Mouse (Mus musculus) frontal cortex, adult (tissue): ENCODE data around the gene Tbxas1.
A peak's percentile ranks its signal among the peaks of the same experiment; 100 is the strongest.

ENCODE experiments used
- ATAC-seq: cut with Nextera tagmentation; 2 replicates; pipeline ENCODE4 v1.9.2; 2017; ENCODE audit warnings: mild to moderate bottlenecking, moderate library complexity, mixed read lengths; ENCODE audit not compliant: low TSS enrichment

Tbxas1 gene

GRCm38 (mm10) chr6:38995774-38996173 lies 120.6 kb downstream of the Tbxas1 start:
- no peak for ATAC-seq

- no peak for ATAC-seq
Observed at GRCm38 (mm10) chr6:38997838-38998237, 122.6 kb downstream of the Tbxas1 start.

GRCm38 (mm10) chr6:39003126-39003525 lies 127.9 kb downstream of the Tbxas1 start:
- ATAC-seq: no peak

- ATAC-seq: no peak
Observed at GRCm38 (mm10) chr6:39004003-39004473, 128.8 kb downstream of the Tbxas1 start.

- ATAC-seq: no peak
Observed at GRCm38 (mm10) chr6:39005267-39005944, 130.2 kb downstream of the Tbxas1 start.

- peak; percentile 80 for ATAC-seq
Observed at GRCm38 (mm10) chr6:39005945-39006572, 130.9 kb downstream of the Tbxas1 start.

- no peak for ATAC-seq
Observed at GRCm38 (mm10) chr6:39007223-39007622, 132.0 kb downstream of the Tbxas1 start.

GRCm38 (mm10) chr6:39008116-39008515 lies 132.9 kb downstream of the Tbxas1 start:
- ATAC-seq: no peak

GRCm38 (mm10) chr6:39013034-39013832 lies 138.0 kb downstream of the Tbxas1 start:
- ATAC-seq: no peak

GRCm38 (mm10) chr6:39017942-39018341 lies 142.7 kb downstream of the Tbxas1 start:
- ATAC-seq: no peak

GRCm38 (mm10) chr6:39018805-39019204 lies 143.6 kb downstream of the Tbxas1 start:
- no peak for ATAC-seq

- ATAC-seq: no peak
Observed at GRCm38 (mm10) chr6:39019219-39019618, 144.0 kb downstream of the Tbxas1 start.

- no peak for ATAC-seq
Observed at GRCm38 (mm10) chr6:39021909-39022308, 146.7 kb downstream of the Tbxas1 start.

GRCm38 (mm10) chr6:39022461-39023181 lies 147.4 kb downstream of the Tbxas1 start:
- ATAC-seq: no peak; the same call in 1 of the 2 replicates

- ATAC-seq: no peak
Observed at GRCm38 (mm10) chr6:39024631-39025030, 149.4 kb downstream of the Tbxas1 start.

GRCm38 (mm10) chr6:39025038-39025437 lies 149.8 kb downstream of the Tbxas1 start:
- ATAC-seq: no peak

GRCm38 (mm10) chr6:39030714-39031113 lies 155.5 kb downstream of the Tbxas1 start:
- ATAC-seq: no peak

- no peak for ATAC-seq
Observed at GRCm38 (mm10) chr6:39033676-39034075, 158.5 kb downstream of the Tbxas1 start.

GRCm38 (mm10) chr6:39035039-39035438 lies 159.8 kb downstream of the Tbxas1 start:
- peak; percentile 75 for ATAC-seq

- no peak for ATAC-seq
Observed at GRCm38 (mm10) chr6:39036204-39036603, 161.0 kb downstream of the Tbxas1 start.

- peak; percentile 62 for ATAC-seq
Observed at GRCm38 (mm10) chr6:39040451-39040850, 165.2 kb downstream of the Tbxas1 start.

- ATAC-seq: no peak
Observed at GRCm38 (mm10) chr6:39049141-39049540, 173.9 kb downstream of the Tbxas1 start.
